Mouse (Mus musculus) effector memory CD4-positive, alpha-beta T cell, adult 7 months (primary cell): ENCODE measurements around the gene Gm36210. TPM values are rescaled to one million over a fixed set of nuclear protein-coding genes. Genes with fewer than 3 reads are reported as not detected.

ENCODE experiments used
- polyA plus RNA-seq: library from polyadenylated mRNA; unstranded; fragments of 100-300 nt; shearing (Covaris generic); gene quantifications from one replicate; pipeline ENCODE4 v1.2.1, GENCODE M21; 2017

The Gm36210 gene
- polyA plus RNA-seq, result not detected

DNA sequence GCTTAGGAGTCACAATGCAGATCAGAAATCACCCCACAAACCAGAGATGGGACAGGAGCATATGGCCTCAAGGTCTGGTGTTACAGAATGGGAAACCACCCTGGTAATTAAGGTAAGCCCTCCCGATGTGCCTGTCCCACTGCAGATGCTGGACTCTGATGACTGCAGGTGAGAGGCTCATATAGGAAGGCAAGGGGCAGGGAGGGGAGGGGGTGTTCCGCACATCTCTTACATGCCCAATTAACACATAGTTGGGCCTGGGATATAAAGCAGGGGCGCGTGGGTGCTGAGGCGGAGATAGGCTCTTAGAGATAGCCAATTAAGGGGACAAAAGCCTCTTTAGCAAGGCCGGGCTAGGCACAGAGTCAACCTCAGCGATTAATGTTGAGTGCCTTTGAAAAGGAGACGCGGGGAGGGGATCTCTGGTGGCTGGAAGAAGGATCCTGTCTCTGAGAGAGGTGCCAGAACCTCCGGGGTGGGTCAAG, at the start of gene Gm36210:
Gene Gm36210, minus strand, starts transcription at position 51 of the 485 bp plus-strand sequence.

DNA sequence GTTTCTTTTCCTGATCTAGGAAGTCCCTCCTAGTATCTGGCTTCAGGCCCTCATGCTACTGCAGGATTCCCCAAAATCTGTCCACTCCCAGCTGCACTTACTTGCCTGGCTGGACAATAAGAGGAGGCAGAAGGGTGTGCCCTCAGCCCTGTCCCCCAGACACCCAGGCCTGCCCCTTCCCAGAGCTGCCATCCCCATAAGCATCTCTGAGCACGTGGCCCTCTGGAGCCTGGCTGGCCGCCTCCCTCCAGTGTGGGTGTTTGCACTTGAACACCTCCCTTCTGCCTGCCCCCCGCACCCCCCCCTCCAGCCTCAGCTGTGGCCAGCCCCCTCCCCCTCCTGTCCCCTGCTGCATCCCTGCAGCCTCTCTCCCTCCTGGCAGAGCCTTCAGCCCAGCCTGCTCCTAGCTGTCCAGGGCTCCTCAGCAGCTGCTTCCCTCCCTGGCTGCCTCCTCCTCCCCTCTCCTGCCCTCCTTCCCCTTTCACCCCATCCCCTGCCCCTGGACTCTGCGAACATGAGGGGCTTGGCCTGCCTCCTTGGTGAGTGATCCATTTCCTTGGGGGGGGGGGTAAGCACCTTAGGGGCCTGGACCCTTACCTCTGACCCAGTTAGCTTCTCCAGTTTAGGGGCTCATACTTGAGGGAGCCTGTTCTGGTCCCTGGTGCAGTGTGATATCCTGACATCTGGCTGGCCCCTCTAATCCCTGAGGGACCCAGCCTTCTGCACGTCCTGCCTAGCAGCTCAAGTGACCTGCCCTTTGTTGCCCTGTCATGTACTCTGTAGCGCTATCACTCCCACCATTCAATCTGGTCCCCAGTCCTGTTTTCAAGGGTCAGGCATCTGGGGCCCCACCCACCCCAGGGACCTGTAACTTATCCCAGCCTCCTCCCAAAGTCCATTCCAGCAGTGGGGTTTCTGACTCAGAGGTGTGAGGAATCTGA, 19.4 kb upstream of the Gm36210 start, which contains the start of gene Ssc5d:
Gene Ssc5d, plus strand, starts transcription at position 345 of the 941 bp plus-strand sequence.

DNA sequence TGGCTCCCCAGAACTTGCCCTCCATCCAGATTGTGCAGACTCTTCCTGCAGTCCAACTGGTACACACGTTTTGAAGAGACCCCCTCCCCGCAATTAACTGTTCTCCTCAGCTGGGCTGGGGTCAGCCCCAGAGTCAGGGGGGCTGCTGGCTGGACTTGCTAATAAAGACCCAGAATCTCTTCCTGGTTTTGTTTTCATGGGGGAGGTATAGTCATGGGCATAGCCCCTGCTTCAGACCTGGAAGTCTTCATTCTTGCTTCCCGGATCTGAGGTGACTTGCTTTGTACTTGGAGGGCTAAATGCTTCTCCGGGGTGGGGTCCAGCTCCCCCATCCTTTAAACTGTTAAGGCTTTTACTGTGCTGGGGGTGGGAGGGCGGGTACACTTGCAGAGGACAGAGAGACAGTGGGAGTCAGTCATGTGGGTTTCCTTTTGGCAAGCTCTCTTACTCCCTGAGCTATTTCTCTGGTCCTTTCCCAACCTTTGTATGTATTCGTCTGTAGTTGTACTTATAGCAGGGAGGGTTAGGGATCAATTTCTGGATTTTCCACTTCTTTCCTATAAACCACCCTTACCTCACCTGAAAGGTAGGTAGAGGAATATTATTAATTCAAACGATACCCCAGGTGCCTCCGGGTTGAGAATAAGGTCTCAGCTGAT, 15.6 kb upstream of the Gm36210 start, which contains the start of gene Nat14:
Gene Nat14, plus strand, starts transcription at position 205 of the 659 bp plus-strand sequence.

DNA sequence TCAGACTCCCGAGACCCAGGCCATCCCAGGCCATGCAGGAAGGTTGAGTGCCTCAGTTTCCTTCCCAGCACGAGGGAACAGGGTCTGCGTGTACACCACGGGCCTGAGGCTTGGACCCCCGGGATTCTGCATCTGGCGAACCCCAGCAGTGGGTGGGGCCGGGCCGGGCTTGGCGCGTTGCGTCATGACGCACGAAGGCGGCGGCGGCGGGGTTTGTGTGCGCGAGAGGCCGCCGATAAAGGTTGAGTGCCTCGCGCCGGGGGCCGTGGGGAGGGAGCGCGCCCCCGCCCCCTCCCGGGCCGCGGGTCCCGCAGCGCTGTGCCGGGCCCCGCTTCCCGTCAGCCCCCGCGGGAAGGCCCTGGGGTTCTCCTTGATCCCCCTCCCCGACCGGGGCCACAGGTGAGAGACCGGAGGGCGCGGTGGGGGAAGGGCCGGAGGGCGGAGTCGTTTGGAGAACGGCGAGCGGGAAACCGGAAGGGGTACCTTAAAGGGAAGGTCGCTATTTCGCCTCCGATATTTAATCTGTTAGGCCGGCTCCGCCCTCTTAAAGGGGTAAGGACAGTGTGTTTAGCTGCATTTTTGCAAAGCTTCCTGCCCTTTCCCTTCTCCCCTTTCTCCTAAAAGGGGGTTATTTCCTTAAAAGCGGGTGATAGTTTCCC, 8.8 kb upstream of the Gm36210 start, which contains the start of gene Zfp628:
Gene Zfp628, plus strand, starts transcription at position 211 of the 659 bp plus-strand sequence.

DNA sequence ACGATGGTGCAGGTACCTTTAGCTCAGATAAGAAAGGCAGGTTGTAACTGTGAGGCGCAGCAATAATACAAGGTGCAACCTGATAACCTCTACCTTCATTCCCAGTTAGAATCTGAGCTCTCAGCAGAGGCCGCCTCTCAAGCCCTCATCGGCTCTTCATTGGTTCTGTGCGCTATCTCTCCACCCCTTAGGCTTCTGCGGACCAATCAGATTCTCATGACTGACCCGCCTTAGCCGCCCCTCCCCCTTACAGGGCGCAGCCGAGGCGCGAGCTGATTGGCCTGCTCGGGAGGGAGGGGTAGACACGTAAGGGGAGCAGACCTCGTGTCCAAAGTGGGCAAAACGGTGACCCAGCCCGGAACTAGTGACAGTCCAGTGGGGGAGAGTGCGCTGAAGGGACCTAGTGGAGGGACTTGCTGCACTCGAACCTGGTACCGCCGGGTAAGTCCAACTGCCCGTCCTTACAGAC, 29.5 kb downstream of the Gm36210 start, which contains the start of gene Isoc2a:
Gene Isoc2a, plus strand, starts transcription at position 401 of the 469 bp plus-strand sequence.

DNA sequence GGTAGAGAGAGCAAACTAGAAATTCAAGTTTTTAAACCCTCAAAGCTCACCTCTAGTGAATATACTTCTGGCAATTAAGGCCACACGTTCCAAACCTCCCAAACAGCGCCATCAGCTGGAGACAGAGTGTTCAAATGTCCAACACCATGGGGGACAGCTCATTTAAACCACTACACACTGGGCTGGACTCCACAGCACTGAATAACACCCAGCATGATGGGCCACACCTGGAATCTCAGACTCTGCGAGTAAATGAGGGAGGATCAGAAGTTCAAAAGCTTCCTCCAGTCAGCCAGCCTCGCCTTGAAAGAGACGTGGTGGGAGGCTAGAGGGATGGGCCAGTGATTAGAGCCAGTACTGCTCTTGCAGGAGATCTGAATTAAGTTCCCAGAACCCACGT, 36.2 kb downstream of the Gm36210 start, which contains the start of gene Isoc2b:
Gene Isoc2b, minus strand, starts transcription at position 126 of the 400 bp plus-strand sequence.

Other genes with a start within 250 kb of the Gm36210 start
- 243 TPM for gene Ppp6r1, start 247.5 kb downstream of the Gm36210 start, polyA plus RNA-seq
- 62.4 TPM for gene Hspbp1, start 221.4 kb downstream of the Gm36210 start, polyA plus RNA-seq
- gene Brsk1, start 215.9 kb downstream of the Gm36210 start, polyA plus RNA-seq, result not detected
- gene Tmem150b, start 181.3 kb downstream of the Gm36210 start, polyA plus RNA-seq, result not detected
- gene Kmt5c, start 166.4 kb downstream of the Gm36210 start, polyA plus RNA-seq, result 29.2 TPM
- gene Cox6b2, start 153.4 kb downstream of the Gm36210 start, polyA plus RNA-seq, result not detected
- not detected for gene Fam71e2, start 135.2 kb downstream of the Gm36210 start, polyA plus RNA-seq
- 0.67 TPM for gene Il11, start 123.7 kb downstream of the Gm36210 start, polyA plus RNA-seq
- gene Tmem190, start 123.6 kb downstream of the Gm36210 start, polyA plus RNA-seq, result not detected
- gene Tmem238, start 116.9 kb downstream of the Gm36210 start, polyA plus RNA-seq, result 8.3 TPM
- gene Rpl28, start 113.6 kb downstream of the Gm36210 start, polyA plus RNA-seq, result 215 TPM
- 275 TPM for gene Ube2s, start 93.9 kb downstream of the Gm36210 start, polyA plus RNA-seq
- not detected for gene Shisa7, start 61.8 kb downstream of the Gm36210 start, polyA plus RNA-seq
- 6.2 TPM for gene Isoc2b, start 36.3 kb downstream of the Gm36210 start, polyA plus RNA-seq
- 0.33 TPM for gene Isoc2a, start 29.4 kb downstream of the Gm36210 start, polyA plus RNA-seq
- gene Zfp628, start 8.7 kb upstream of the Gm36210 start, polyA plus RNA-seq, result 2.3 TPM
- gene Nat14, start 15.5 kb upstream of the Gm36210 start, polyA plus RNA-seq, result not detected
- not detected for gene Ssc5d, start 19.3 kb upstream of the Gm36210 start, polyA plus RNA-seq
- not detected for gene Sbk2, start 57.9 kb upstream of the Gm36210 start, polyA plus RNA-seq
- gene Sbk3, start 64.7 kb upstream of the Gm36210 start, polyA plus RNA-seq, result not detected
- 20.4 TPM for gene Zfp579, start 89.6 kb upstream of the Gm36210 start, polyA plus RNA-seq
- 17.9 TPM for gene Zfp524, start 107.9 kb upstream of the Gm36210 start, polyA plus RNA-seq
- 48.5 TPM for gene Fiz1, start 108.2 kb upstream of the Gm36210 start, polyA plus RNA-seq
- 5.2 TPM for gene Gm44973, start 109.0 kb upstream of the Gm36210 start, polyA plus RNA-seq
- gene Zfp865, start 113.9 kb upstream of the Gm36210 start, polyA plus RNA-seq, result 6.4 TPM
- not detected for gene Ccdc106, start 114.0 kb upstream of the Gm36210 start, polyA plus RNA-seq
- 0.62 TPM for gene 4632433K11Rik, start 127.6 kb upstream of the Gm36210 start, polyA plus RNA-seq
- gene Zfp784, start 131.9 kb upstream of the Gm36210 start, polyA plus RNA-seq, result 2.7 TPM
- 1.4 TPM for gene Zfp580, start 145.0 kb upstream of the Gm36210 start, polyA plus RNA-seq
- gene U2af2, start 155.6 kb upstream of the Gm36210 start, polyA plus RNA-seq, result 100 TPM
- gene Epn1, start 173.7 kb upstream of the Gm36210 start, polyA plus RNA-seq, result 21.3 TPM
- not detected for gene Rfpl4, start 210.4 kb upstream of the Gm36210 start, polyA plus RNA-seq
- gene Rasl2-9, start 219.4 kb upstream of the Gm36210 start, polyA plus RNA-seq, result 1.4 TPM
- 1.1 TPM for gene Vmn1r55, start 243.2 kb upstream of the Gm36210 start, polyA plus RNA-seq